Mouse (Mus musculus): ENCODE results near the gene Tpst2. TPM values are rescaled to one million over a fixed set of nuclear protein-coding genes. Genes with fewer than 3 reads are reported as not detected.

The Tpst2 gene
- polyA plus RNA-seq, 1 experiment from 2014 or later, result 28.4 TPM

- peak overlapping the region; percentile 71 for H3K4me3 ChIP-seq
- ATAC-seq, result no peak; the same call in 1 of the 2 replicates
- no peaks in the 10 kb centered on the region for H3K27me3 ChIP-seq
- WGBS, result under 1% methylated on average over 23 of the region's 24 CpGs
- no peaks in the 10 kb centered on the region for H3K36me3 ChIP-seq (ENCODE audit: poor library complexity, severe bottlenecking)
- H3K27ac ChIP-seq, result no peak overlapping the region; the same call in 1 of the 2 replicates
- peak overlapping the region; percentile 78 for H3K9ac ChIP-seq
- H3K4me2 ChIP-seq, result peak overlapping the region; percentile 85
- peaks cover 36% of the 10 kb centered on the region for H3K4me1 ChIP-seq
- no peaks in the 10 kb centered on the region for H3K9me3 ChIP-seq (replicated peaks)
Observed at GRCm38 (mm10) chr5:112276907-112277348, 437 bp downstream of the Tpst2 start.

GRCm38 (mm10) chr5:112277906-112278470 lies 1.5 kb downstream of the Tpst2 start:
- Histone ChIP-seq H3K4me1 (peaks cover 36% of the 10 kb centered on the region), H3K36me3 (ENCODE audit: poor library complexity, severe bottlenecking) (no peaks in the 10 kb centered on the region), H3K4me3 (0 out of 2 replicates have a peak overlapping the region, but pooled peaks have one; percentile 71), H3K9ac (no peak overlapping the region), H3K27me3 (no peaks in the 10 kb centered on the region), H3K9me3 (replicated peaks) (no peaks in the 10 kb centered on the region), H3K27ac (no peak overlapping the region), H3K4me2 (peak overlapping the region; percentile 85)
- no peak for ATAC-seq
- 91% methylated on average over 11 of the region's 11 CpGs for WGBS

GRCm38 (mm10) chr5:112279181-112280021 lies 2.9 kb downstream of the Tpst2 start:
- Histone ChIP-seq H3K4me2 (no peak overlapping the region), H3K4me1 (peaks cover 36% of the 10 kb centered on the region), H3K9ac (no peak overlapping the region)

GRCm38 (mm10) chr5:112280151-112280550 lies 3.7 kb downstream of the Tpst2 start:
- no peak for ATAC-seq
- H3K4me1 ChIP-seq, result peaks cover 39% of the 10 kb centered on the region
- no peak overlapping the region for H3K27ac ChIP-seq
- WGBS, result 90% methylated on average over 7 of the region's 7 CpGs
- no peaks in the 10 kb centered on the region for H3K27me3 ChIP-seq
- no peak overlapping the region for H3K4me3 ChIP-seq
- no peak overlapping the region for H3K4me2 ChIP-seq
- no peaks in the 10 kb centered on the region for H3K36me3 ChIP-seq (ENCODE audit: poor library complexity, severe bottlenecking)
- H3K9ac ChIP-seq, result no peak overlapping the region
- no peaks in the 10 kb centered on the region for H3K9me3 ChIP-seq (replicated peaks)

More at GRCm38 (mm10) chr5:112279181-112280021, 2.9 kb downstream of the Tpst2 start:
- Histone ChIP-seq H3K4me3 (no peak overlapping the region), H3K27ac (no peak overlapping the region), H3K27me3 (no peaks in the 10 kb centered on the region), H3K36me3 (ENCODE audit: poor library complexity, severe bottlenecking) (no peaks in the 10 kb centered on the region), H3K9me3 (replicated peaks) (no peaks in the 10 kb centered on the region)
- 92% methylated on average over 17 of the region's 17 CpGs for WGBS
- ATAC-seq, result no peak

GRCm38 (mm10) chr5:112280863-112281660 lies 4.6 kb downstream of the Tpst2 start:
- Histone ChIP-seq H3K4me3 (no peak overlapping the region), H3K9ac (peak overlapping the region; percentile 12; the same call in 1 of the 2 replicates), H3K9me3 (replicated peaks) (no peaks in the 10 kb centered on the region), H3K27ac (no peak overlapping the region), H3K36me3 (ENCODE audit: poor library complexity, severe bottlenecking) (no peaks in the 10 kb centered on the region), H3K27me3 (no peaks in the 10 kb centered on the region), H3K4me1 (peaks cover 43% of the 10 kb centered on the region), H3K4me2 (no peak overlapping the region)
- no peak for ATAC-seq
- WGBS, result 55% methylated on average over 14 of the region's 15 CpGs

- Histone ChIP-seq H3K36me3 (ENCODE audit: poor library complexity, severe bottlenecking) (no peaks in the 10 kb centered on the region), H3K4me1 (peaks cover 43% of the 10 kb centered on the region), H3K27me3 (no peaks in the 10 kb centered on the region), H3K9me3 (replicated peaks) (no peaks in the 10 kb centered on the region), H3K4me2 (no peak overlapping the region), H3K9ac (0 out of 2 replicates have a peak overlapping the region, but pooled peaks have one; percentile 21), H3K4me3 (no peak overlapping the region), H3K27ac (no peak overlapping the region)
- ATAC-seq, result no peak
- 80% methylated on average over 4 of the region's 4 CpGs for WGBS
Observed at GRCm38 (mm10) chr5:112281676-112282075, 5.2 kb downstream of the Tpst2 start.

GRCm38 (mm10) chr5:112282123-112282779 lies 5.8 kb downstream of the Tpst2 start:
- Histone ChIP-seq H3K4me3 (no peak overlapping the region), H3K36me3 (ENCODE audit: poor library complexity, severe bottlenecking) (no peaks in the 10 kb centered on the region), H3K27me3 (no peaks in the 10 kb centered on the region), H3K9ac (0 out of 2 replicates have a peak overlapping the region, but pooled peaks have one; percentile 21), H3K4me2 (no peak overlapping the region), H3K9me3 (replicated peaks) (no peaks in the 10 kb centered on the region), H3K4me1 (peaks cover 39% of the 10 kb centered on the region), H3K27ac (no peak overlapping the region)
- ATAC-seq, result no peak
- WGBS, result 76% methylated on average over 6 of the region's 6 CpGs

GRCm38 (mm10) chr5:112282780-112283482 lies 6.4 kb downstream of the Tpst2 start:
- no peak overlapping the region for H3K27ac ChIP-seq
- H3K27me3 ChIP-seq, result no peaks in the 10 kb centered on the region
- peaks cover 32% of the 10 kb centered on the region for H3K4me1 ChIP-seq
- H3K4me2 ChIP-seq, result no peak overlapping the region
- H3K36me3 ChIP-seq (ENCODE audit: poor library complexity, severe bottlenecking), result no peaks in the 10 kb centered on the region
- ATAC-seq, result no peak
- H3K9ac ChIP-seq, result no peak overlapping the region
- 85% methylated on average over 9 of the region's 9 CpGs for WGBS
- H3K9me3 ChIP-seq (replicated peaks), result no peaks in the 10 kb centered on the region
- H3K4me3 ChIP-seq, result no peak overlapping the region

- Histone ChIP-seq H3K4me1 (peaks cover 30% of the 10 kb centered on the region), H3K4me3 (no peak overlapping the region), H3K9ac (no peak overlapping the region), H3K27me3 (no peaks in the 10 kb centered on the region), H3K4me2 (no peak overlapping the region), H3K36me3 (ENCODE audit: poor library complexity, severe bottlenecking) (no peaks in the 10 kb centered on the region), H3K27ac (no peak overlapping the region), H3K9me3 (replicated peaks) (no peaks in the 10 kb centered on the region)
- ATAC-seq, result no peak
- 70% methylated on average over 10 of the region's 10 CpGs for WGBS
Observed at GRCm38 (mm10) chr5:112283543-112284202, 7.2 kb downstream of the Tpst2 start.

GRCm38 (mm10) chr5:112284203-112284582 lies 7.7 kb downstream of the Tpst2 start:
- H3K4me1 ChIP-seq, result peaks cover 27% of the 10 kb centered on the region

More at GRCm38 (mm10) chr5:112284203-112284582, 7.7 kb downstream of the Tpst2 start:
- H3K4me2 ChIP-seq, result no peak overlapping the region
- no peak overlapping the region for H3K4me3 ChIP-seq
- H3K9ac ChIP-seq, result no peak overlapping the region
- WGBS, result 91% methylated on average over 7 of the region's 7 CpGs
- H3K27ac ChIP-seq, result no peak overlapping the region
- no peaks in the 10 kb centered on the region for H3K36me3 ChIP-seq (ENCODE audit: poor library complexity, severe bottlenecking)
- no peaks in the 10 kb centered on the region for H3K9me3 ChIP-seq (replicated peaks)
- ATAC-seq, result no peak
- H3K27me3 ChIP-seq, result no peaks in the 10 kb centered on the region
